Mouse (Mus musculus) C2C12 (cell line): ENCODE data around the gene Fam193a.

Experiments
- CTCF ChIP-seq: IDR thresholded peaks from one replicate; pipeline ENCODE4 v1.5.1; 2011; ENCODE audit not compliant: control insufficient read depth, insufficient read depth, insufficient read length
- MYOD1 ChIP-seq: IDR thresholded peaks from one replicate; pipeline ENCODE4 v1.6.1; 2011; ENCODE audit warnings: low read depth; ENCODE audit not compliant: control insufficient read depth, insufficient read length
- MYOG ChIP-seq: IDR thresholded peaks from one replicate; pipeline ENCODE4 v1.6.1; 2011; ENCODE audit not compliant: control insufficient read depth, insufficient read length; ENCODE audit errors: extremely low read depth

DNA sequence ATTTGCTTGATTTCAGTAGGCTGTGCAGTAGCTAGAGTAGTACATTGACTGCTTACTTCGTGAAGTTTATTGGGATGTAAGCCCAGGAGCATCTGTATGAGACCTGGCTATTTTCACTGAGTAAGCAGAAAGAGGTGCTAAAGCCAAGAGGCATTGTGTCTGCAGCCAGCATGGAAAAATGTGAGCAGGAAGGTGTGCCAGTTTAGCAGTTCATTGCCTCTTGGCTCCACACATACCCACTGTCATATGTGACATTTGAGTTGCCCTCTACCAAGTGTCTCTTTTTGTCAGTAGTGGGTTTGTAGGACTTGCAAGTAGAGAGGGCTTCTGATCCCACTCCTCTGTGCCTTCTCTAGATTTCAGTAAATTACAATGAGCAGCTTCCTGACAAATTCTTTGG lies 28.6 kb downstream of the Fam193a start:
- no peak for TF ChIP-seq MYOG
- TF ChIP-seq CTCF, result no peak
- no peak for TF ChIP-seq MYOD1
